Mouse (Mus musculus) lung, embryonic 16.5 days (tissue): Measurements from ENCODE around the gene Wdr45b. TPM values are rescaled to one million over a fixed set of nuclear protein-coding genes. Genes with fewer than 3 reads are reported as not detected.
"Not testable (repeated sequence)": the region's sequence is repeated elsewhere in the genome, so short reads cannot be mapped to it uniquely, and the experiment has no call there.

Source experiments
- ATAC-seq: fragments of 200-750 bp; cut with Nextera tagmentation; 2 replicates; pipeline ENCODE4 v1.8.0; 2017; ENCODE audit warnings: low read depth, mild to moderate bottlenecking, moderate library complexity
- H3K27ac ChIP-seq: fragments of 300-500 bp; sonication (generic); 2 replicates; pipeline ENCODE4 v1.5.1; 2014; ENCODE audit warnings: mild to moderate bottlenecking, control low read depth, low read length
- H3K27me3 ChIP-seq: fragments of 300-500 bp; sonication (generic); 2 replicates; pipeline ENCODE4 v1.6.1; 2014; ENCODE audit warnings: low read depth, low read length, mixed read lengths; ENCODE audit not compliant: control insufficient read depth, insufficient read depth
- H3K36me3 ChIP-seq: fragments of 300-500 bp; sonication (generic); 2 replicates; pipeline ENCODE4 v1.6.1; 2014; ENCODE audit warnings: low read length; ENCODE audit not compliant: control insufficient read depth, insufficient read depth
- H3K4me1 ChIP-seq: fragments of 300-500 bp; sonication (generic); replicated peaks from 2 replicates; pipeline ENCODE4 v1.6.1; 2014; ENCODE audit warnings: low read length, mixed read lengths; ENCODE audit not compliant: control insufficient read depth, insufficient read depth
- H3K4me2 ChIP-seq: fragments of 300-500 bp; sonication (generic); 2 replicates; pipeline ENCODE4 v1.6.1; 2014; ENCODE audit warnings: low read depth, low read length, control low read depth
- H3K4me3 ChIP-seq: fragments of 300-500 bp; sonication (generic); 2 replicates; pipeline ENCODE4 v1.5.1; 2014; ENCODE audit warnings: mild to moderate bottlenecking, low read length, control low read depth
- H3K9ac ChIP-seq: fragments of 300-500 bp; sonication (generic); 2 replicates; pipeline ENCODE4 v1.6.1; 2014; ENCODE audit warnings: low read length, control low read depth
- H3K9me3 ChIP-seq: fragments of 300-500 bp; sonication (generic); 2 replicates; pipeline ENCODE4 v1.6.1; 2016; ENCODE audit warnings: low read length; ENCODE audit not compliant: control insufficient read depth
- WGBS: fragments of 180-500 bp; shearing (Covaris S2); extraction: QIAGEN DNeasy Blood & Tissue Kit; methylation state at CpG from one replicate; pipeline ENCODE4 v1.1.7; 2014; 5-methylcytosine and 5-hydroxymethylcytosine counted together
- polyA plus RNA-seq: library from polyadenylated mRNA; unstranded; fragments of >200 nt; fragmentation: Nextera tagmentation; extraction: Ambion mirVana; gene quantifications from 2 replicates; pipeline ENCODE4 v1.2.1, GENCODE M21; 2015

Wdr45b gene
- polyA plus RNA-seq, 1 experiment from 2014 or later = 98.7 TPM

- H3K4me1 ChIP-seq = no peaks in the 10 kb centered on the region
- H3K27me3 ChIP-seq = no peaks in the 10 kb centered on the region
- H3K36me3 ChIP-seq = peaks cover 17% of the 10 kb centered on the region
- H3K27ac ChIP-seq = no peak overlapping the region
- no peaks in the 10 kb centered on the region for H3K9me3 ChIP-seq
- H3K4me2 ChIP-seq = no peak overlapping the region
- no peak overlapping the region for H3K4me3 ChIP-seq
- no peak for ATAC-seq
- no peak overlapping the region for H3K9ac ChIP-seq
- 66% methylated on average over 1 of the region's 1 CpGs for WGBS
Observed at GRCm38 (mm10) chr11:121340287-121340686, 14.0 kb downstream of the Wdr45b start.

- Histone ChIP-seq H3K4me1 (no peaks in the 10 kb centered on the region), H3K9ac (no peak overlapping the region), H3K4me2 (no peak overlapping the region), H3K27me3 (no peaks in the 10 kb centered on the region), H3K4me3 (no peak overlapping the region), H3K36me3 (peaks cover 16% of the 10 kb centered on the region), H3K27ac (no peak overlapping the region), H3K9me3 (no peaks in the 10 kb centered on the region)
- WGBS = 84% methylated on average over 1 of the region's 1 CpGs
- ATAC-seq = no peak
Observed at GRCm38 (mm10) chr11:121339647-121340046, 14.6 kb downstream of the Wdr45b start.

DNA sequence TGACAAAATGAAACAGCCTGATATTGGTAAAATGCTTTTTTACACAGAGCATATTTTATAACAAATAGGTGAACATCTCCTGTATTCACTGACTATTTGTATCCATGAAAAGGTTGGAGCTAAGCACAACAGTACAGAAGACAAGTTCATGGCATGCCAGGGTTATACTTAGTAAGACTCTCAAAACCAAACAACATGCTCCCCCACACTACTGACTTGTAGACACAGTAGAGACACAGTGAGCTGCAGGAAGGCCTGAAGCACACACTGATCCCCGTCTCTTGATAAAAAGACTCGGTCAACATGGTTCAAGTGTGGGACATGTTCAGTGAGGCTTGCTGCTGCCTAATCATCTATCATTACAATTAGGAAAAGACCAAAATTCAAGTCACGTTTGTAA lies 22.6 kb downstream of the Wdr45b start:
- no peak for ATAC-seq
- no peak overlapping the region for H3K4me2 ChIP-seq
- H3K9me3 ChIP-seq = no peaks in the 10 kb centered on the region
- peaks cover 42% of the 10 kb centered on the region for H3K36me3 ChIP-seq
- H3K27me3 ChIP-seq = no peaks in the 10 kb centered on the region
- no peak overlapping the region for H3K9ac ChIP-seq
- H3K4me1 ChIP-seq = no peaks in the 10 kb centered on the region
- no peak overlapping the region for H3K27ac ChIP-seq
- 83% methylated on average over 3 of the region's 3 CpGs for WGBS
- no peak overlapping the region for H3K4me3 ChIP-seq

- Histone ChIP-seq H3K9me3 (no peaks in the 10 kb centered on the region), H3K27me3 (no peaks in the 10 kb centered on the region), H3K4me2 (no peak overlapping the region), H3K27ac (no peak overlapping the region), H3K4me1 (no peaks in the 10 kb centered on the region), H3K36me3 (peaks cover 29% of the 10 kb centered on the region), H3K9ac (no peak overlapping the region), H3K4me3 (no peak overlapping the region)
- no peak for ATAC-seq
Observed at GRCm38 (mm10) chr11:121328619-121329018, 25.6 kb downstream of the Wdr45b start.

DNA sequence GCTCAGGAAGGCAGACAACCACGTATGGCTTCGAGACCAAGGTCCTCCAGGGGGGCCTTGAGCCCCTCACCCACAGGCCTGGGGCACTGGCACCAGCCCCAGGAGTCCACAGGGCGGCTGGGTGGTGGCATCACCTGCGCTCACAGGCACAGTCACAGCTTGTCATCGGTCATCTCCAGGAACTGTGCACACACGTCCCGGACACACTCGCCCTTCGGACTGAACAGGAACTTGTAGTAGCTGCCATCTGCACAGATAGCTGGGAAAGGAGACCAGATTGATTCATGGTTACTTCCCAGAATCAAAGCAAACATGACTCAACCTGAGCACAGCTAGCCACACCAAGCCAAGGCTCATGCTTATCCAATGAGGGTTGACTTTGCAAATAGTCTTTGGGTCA lies 26.0 kb downstream of the Wdr45b start:
- no peak for ATAC-seq
- H3K27ac ChIP-seq = no peak overlapping the region
- H3K4me1 ChIP-seq = no peaks in the 10 kb centered on the region
- H3K9me3 ChIP-seq = no peaks in the 10 kb centered on the region
- H3K9ac ChIP-seq = no peak overlapping the region
- no peak overlapping the region for H3K4me2 ChIP-seq
- H3K4me3 ChIP-seq = no peak overlapping the region
- H3K36me3 ChIP-seq = peaks cover 29% of the 10 kb centered on the region
- WGBS = 96% methylated on average over 9 of the region's 9 CpGs
- no peaks in the 10 kb centered on the region for H3K27me3 ChIP-seq

DNA sequence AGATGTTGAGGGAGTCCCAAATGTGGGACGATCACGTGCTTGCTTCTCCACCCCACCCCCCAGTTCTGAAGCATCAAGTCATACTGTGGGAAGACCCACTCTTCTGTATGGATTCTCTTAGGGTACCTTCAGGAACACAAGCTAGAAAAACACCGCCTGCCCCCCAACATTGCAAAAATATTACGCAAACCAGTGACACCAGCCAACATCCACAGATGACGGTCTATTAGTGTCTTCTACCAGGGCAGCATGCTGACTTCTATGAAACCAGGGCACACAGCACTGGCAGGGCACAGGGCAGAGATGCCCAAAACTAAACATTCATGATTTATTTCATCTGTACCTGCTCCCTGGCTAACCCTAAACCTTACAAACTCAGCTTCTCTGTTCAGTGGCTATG lies 27.6 kb downstream of the Wdr45b start:
- H3K27ac ChIP-seq = no peak overlapping the region
- 89% methylated on average over 5 of the region's 5 CpGs for WGBS
- ATAC-seq = no peak
- no peaks in the 10 kb centered on the region for H3K4me1 ChIP-seq
- H3K4me2 ChIP-seq = no peak overlapping the region
- no peak overlapping the region for H3K4me3 ChIP-seq
- H3K36me3 ChIP-seq = peaks cover 29% of the 10 kb centered on the region
- no peak overlapping the region for H3K9ac ChIP-seq
- no peaks in the 10 kb centered on the region for H3K9me3 ChIP-seq
- H3K27me3 ChIP-seq = no peaks in the 10 kb centered on the region

DNA sequence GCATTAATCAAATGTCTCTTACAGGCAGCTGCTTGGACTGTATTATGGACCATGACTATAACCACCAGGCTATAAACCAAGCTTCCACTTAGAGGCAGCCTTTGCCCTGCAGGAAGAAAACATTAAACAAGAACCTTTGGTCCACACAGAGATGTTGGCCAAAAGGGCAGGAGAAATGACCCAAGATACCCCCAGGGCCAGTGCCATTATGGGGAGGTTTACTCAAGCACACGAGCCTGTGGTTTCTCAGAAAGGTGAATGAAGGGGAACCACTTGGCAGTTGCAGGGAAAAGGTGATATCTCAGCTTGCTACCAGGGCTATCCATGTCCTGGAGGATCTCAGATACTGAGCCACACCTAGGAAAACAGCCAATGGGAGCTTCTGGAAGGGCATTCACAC lies 28.2 kb downstream of the Wdr45b start:
- no peak overlapping the region for H3K4me2 ChIP-seq
- H3K27ac ChIP-seq = no peak overlapping the region
- H3K36me3 ChIP-seq = peaks cover 29% of the 10 kb centered on the region
- H3K27me3 ChIP-seq = no peaks in the 10 kb centered on the region
- ATAC-seq = no peak
- no peak overlapping the region for H3K9ac ChIP-seq
- H3K9me3 ChIP-seq = no peaks in the 10 kb centered on the region
- H3K4me1 ChIP-seq = no peaks in the 10 kb centered on the region
- 79% methylated on average over 1 of the region's 1 CpGs for WGBS
- no peak overlapping the region for H3K4me3 ChIP-seq

- H3K4me2 ChIP-seq, H3K9ac ChIP-seq, ATAC-seq, H3K4me1 ChIP-seq, H3K27ac ChIP-seq, H3K27me3 ChIP-seq, H3K4me3 ChIP-seq, H3K9me3 ChIP-seq: not testable (repeated sequence)
- 87% methylated on average over 6 of the region's 6 CpGs for WGBS
- H3K36me3 ChIP-seq = peaks cover 47% of the 10 kb centered on the region
Observed at GRCm38 (mm10) chr11:121307712-121308111, 46.5 kb downstream of the Wdr45b start.

GRCm38 (mm10) chr11:121306608-121307007 lies 47.6 kb downstream of the Wdr45b start:
- H3K9ac ChIP-seq = no peak overlapping the region
- no peak overlapping the region for H3K4me2 ChIP-seq
- no peak overlapping the region for H3K27ac ChIP-seq
- ATAC-seq = no peak
- no peak overlapping the region for H3K4me3 ChIP-seq
- H3K27me3 ChIP-seq = no peaks in the 10 kb centered on the region
- peaks cover 53% of the 10 kb centered on the region for H3K36me3 ChIP-seq
- WGBS = 92% methylated on average over 8 of the region's 8 CpGs
- no peaks in the 10 kb centered on the region for H3K4me1 ChIP-seq
- H3K9me3 ChIP-seq = peaks cover 10% of the 10 kb centered on the region

GRCm38 (mm10) chr11:121305371-121305770 lies 48.9 kb downstream of the Wdr45b start:
- Histone ChIP-seq H3K27ac (no peak overlapping the region), H3K36me3 (peaks cover 55% of the 10 kb centered on the region), H3K9ac (no peak overlapping the region), H3K27me3 (no peaks in the 10 kb centered on the region), H3K4me1 (no peaks in the 10 kb centered on the region), H3K4me3 (no peak overlapping the region), H3K4me2 (no peak overlapping the region), H3K9me3 (peaks cover 6% of the 10 kb centered on the region)
- WGBS = 89% methylated on average over 6 of the region's 6 CpGs
- no peak for ATAC-seq
